Mouse (Mus musculus) spleen, adult 2 months (tissue): ENCODE data around the gene Zfand2b.

Source experiments
- CTCF ChIP-seq: fragments of 200-500 bp; IDR thresholded peaks from 2 replicates; pipeline ENCODE4 v1.5.1; 2011; ENCODE audit warnings: mild to moderate bottlenecking, inconsistent platforms; ENCODE audit not compliant: insufficient read depth, insufficient read length, insufficient replicate concordance; ENCODE audit errors: extremely low read depth
- POLR2A ChIP-seq: fragments of 200-500 bp; IDR thresholded peaks from 2 replicates; pipeline ENCODE4 v1.6.1; 2011; ENCODE audit warnings: low read depth, low read length, inconsistent platforms

- no peak for TF ChIP-seq CTCF
- no peak for TF ChIP-seq POLR2A
Measured at GRCm38 (mm10) chr1:75187126-75187525, 18.7 kb downstream of the Zfand2b start.
